Mouse (Mus musculus) ES-Bruce4 (cell line): ENCODE measurements around the gene Kmt2b. TPM values are rescaled to one million over a fixed set of nuclear protein-coding genes. Genes with fewer than 3 reads are reported as not detected.

Source experiments
- H3K27ac ChIP-seq: 2 replicates; pipeline ENCODE4 v1.5.1; 2012; ENCODE audit warnings: low read length, inconsistent platforms; ENCODE audit not compliant: insufficient read depth
- H3K27me3 ChIP-seq: 2 replicates; pipeline ENCODE4 v1.6.1; 2012; ENCODE audit warnings: mild to moderate bottlenecking, low read length, inconsistent platforms; ENCODE audit not compliant: control insufficient read depth, poor library complexity, insufficient read depth, severe bottlenecking
- H3K36me3 ChIP-seq: 2 replicates; pipeline ENCODE4 v1.6.1; 2012; ENCODE audit warnings: inconsistent platforms, mild to moderate bottlenecking, low read length, moderate library complexity; ENCODE audit not compliant: control insufficient read depth, poor library complexity, insufficient read depth, severe bottlenecking
- H3K4me1 ChIP-seq: one replicate; pipeline ENCODE4 v1.8.1; 2011; ENCODE audit warnings: low read length; ENCODE audit not compliant: control insufficient read depth, insufficient read depth
- H3K4me3 ChIP-seq: 2 replicates; pipeline ENCODE4 v1.5.1; 2011; ENCODE audit warnings: low read depth, mild to moderate bottlenecking, low read length
- H3K9ac ChIP-seq: 2 replicates; pipeline ENCODE4 v1.6.1; 2012; ENCODE audit warnings: low read depth, mild to moderate bottlenecking, inconsistent platforms; ENCODE audit not compliant: poor library complexity, severe bottlenecking
- H3K9me3 ChIP-seq: replicated peaks from 2 replicates; pipeline ENCODE4 v1.6.1; 2012; ENCODE audit warnings: mild to moderate bottlenecking, low read length, inconsistent platforms; ENCODE audit not compliant: control insufficient read depth, poor library complexity, insufficient read depth, severe bottlenecking
- CTCF ChIP-seq: IDR thresholded peaks from one replicate; pipeline ENCODE4 v1.8.1; 2011; ENCODE audit warnings: low read depth, low read length
- EP300 ChIP-seq: IDR thresholded peaks from 2 replicates; pipeline ENCODE4 v1.6.1; 2011; ENCODE audit warnings: low read depth, low read length; ENCODE audit not compliant: insufficient read depth
- POLR2A ChIP-seq: IDR thresholded peaks from one replicate; pipeline ENCODE4 v1.8.1; 2011; ENCODE audit warnings: low read length; ENCODE audit not compliant: insufficient read depth
- polyA plus RNA-seq: library from polyadenylated mRNA; stranded (reverse); fragments of >200 nt; gene quantifications from 2 replicates; pipeline ENCODE4 v1.2.4, GENCODE M21; 2011; ENCODE audit warnings: low read depth; ENCODE audit not compliant: missing spikeins, insufficient read depth, insufficient read length

The Kmt2b gene
- polyA plus RNA-seq, 1 experiment, result 70.2 TPM

- no peaks in the 10 kb centered on the region for H3K27me3 ChIP-seq
- no peak for TF ChIP-seq POLR2A
- TF ChIP-seq EP300, result no peak
- TF ChIP-seq CTCF, result no peak
Observed at GRCm38 (mm10) chr7:30581547-30581946, 7.0 kb downstream of the Kmt2b start.

GRCm38 (mm10) chr7:30579950-30580349, 8.6 kb downstream of the Kmt2b start:
- H3K9me3 ChIP-seq, result no peaks in the 10 kb centered on the region
- TF ChIP-seq EP300 (no peak), CTCF (no peak), POLR2A (no peak)
- H3K36me3 ChIP-seq, result peaks cover 82% of the 10 kb centered on the region
- no peak overlapping the region for H3K4me3 ChIP-seq
- H3K4me1 ChIP-seq, result no peaks in the 10 kb centered on the region
- H3K27ac ChIP-seq, result no peak overlapping the region
- H3K9ac ChIP-seq, result no peak overlapping the region
- H3K27me3 ChIP-seq, result no peaks in the 10 kb centered on the region

More at GRCm38 (mm10) chr7:30581547-30581946, 7.0 kb downstream of the Kmt2b start:
- no peak overlapping the region for H3K9ac ChIP-seq
- H3K36me3 ChIP-seq, result peaks cover 82% of the 10 kb centered on the region
- no peak overlapping the region for H3K27ac ChIP-seq
- H3K4me1 ChIP-seq, result no peaks in the 10 kb centered on the region
- H3K9me3 ChIP-seq, result no peaks in the 10 kb centered on the region
- H3K4me3 ChIP-seq, result no peak overlapping the region

GRCm38 (mm10) chr7:30572969-30573368, 15.6 kb downstream of the Kmt2b start:
- Histone ChIP-seq H3K4me1 (no peaks in the 10 kb centered on the region), H3K9ac (no peak overlapping the region), H3K27me3 (no peaks in the 10 kb centered on the region), H3K4me3 (no peak overlapping the region), H3K36me3 (peaks cover 74% of the 10 kb centered on the region), H3K27ac (no peak overlapping the region), H3K9me3 (no peaks in the 10 kb centered on the region)
- TF ChIP-seq CTCF (no peak), POLR2A (no peak), EP300 (no peak)

- no peak for TF ChIP-seq POLR2A
- H3K27me3 ChIP-seq, result no peaks in the 10 kb centered on the region
- H3K4me3 ChIP-seq, result no peak overlapping the region
- H3K27ac ChIP-seq, result no peak overlapping the region
- H3K36me3 ChIP-seq, result peaks cover 69% of the 10 kb centered on the region
- H3K9me3 ChIP-seq, result no peaks in the 10 kb centered on the region
- no peak overlapping the region for H3K9ac ChIP-seq
- H3K4me1 ChIP-seq, result no peaks in the 10 kb centered on the region
Observed at GRCm38 (mm10) chr7:30572389-30572788, 16.1 kb downstream of the Kmt2b start.

GRCm38 (mm10) chr7:30567555-30567954, 21.0 kb downstream of the Kmt2b start:
- TF ChIP-seq EP300 (no peak), POLR2A (no peak), CTCF (no peak)
- Histone ChIP-seq H3K27ac (no peak overlapping the region), H3K27me3 (no peaks in the 10 kb centered on the region), H3K36me3 (peaks cover 21% of the 10 kb centered on the region), H3K4me3 (no peak overlapping the region), H3K9ac (no peak overlapping the region), H3K4me1 (no peaks in the 10 kb centered on the region), H3K9me3 (no peaks in the 10 kb centered on the region)

GRCm38 (mm10) chr7:30566033-30566432, 22.5 kb downstream of the Kmt2b start:
- Histone ChIP-seq H3K9me3 (no peaks in the 10 kb centered on the region), H3K9ac (no peak overlapping the region), H3K27ac (no peak overlapping the region), H3K36me3 (peaks cover 15% of the 10 kb centered on the region), H3K27me3 (no peaks in the 10 kb centered on the region), H3K4me3 (no peak overlapping the region), H3K4me1 (no peaks in the 10 kb centered on the region)
- no peak for TF ChIP-seq EP300
- no peak for TF ChIP-seq POLR2A
- TF ChIP-seq CTCF, result no peak
